Mouse (Mus musculus) neural tube, embryonic 15.5 days (tissue): ENCODE data around the gene Atp8b2. TPM values are rescaled to one million over a fixed set of nuclear protein-coding genes. Genes with fewer than 3 reads are reported as not detected.

Experiments
- ATAC-seq: fragments of 200-750 bp; cut with Nextera tagmentation; 2 replicates; pipeline ENCODE4 v1.8.0; 2017; ENCODE audit warnings: mild to moderate bottlenecking, moderate TSS enrichment, moderate library complexity; ENCODE audit not compliant: low FRiP score
- H3K27ac ChIP-seq: fragments of 300-500 bp; sonication (generic); replicated peaks from 2 replicates; pipeline ENCODE4 v1.5.1; 2015; ENCODE audit warnings: mild to moderate bottlenecking, inconsistent platforms
- H3K27me3 ChIP-seq: fragments of 300-500 bp; sonication (generic); replicated peaks from 2 replicates; pipeline ENCODE4 v1.6.1; 2015; ENCODE audit warnings: inconsistent platforms
- H3K36me3 ChIP-seq: fragments of 300-500 bp; sonication (generic); 2 replicates; pipeline ENCODE4 v1.6.1; 2015; ENCODE audit warnings: inconsistent platforms
- H3K4me1 ChIP-seq: fragments of 300-500 bp; sonication (generic); 2 replicates; pipeline ENCODE4 v1.6.1; 2015; ENCODE audit warnings: inconsistent platforms
- H3K4me2 ChIP-seq: fragments of 300-500 bp; sonication (generic); 2 replicates; pipeline ENCODE4 v1.6.1; 2015; ENCODE audit warnings: inconsistent platforms, mild to moderate bottlenecking, moderate library complexity
- H3K4me3 ChIP-seq: fragments of 300-500 bp; sonication (generic); replicated peaks from 2 replicates; pipeline ENCODE4 v1.5.1; 2015; ENCODE audit warnings: mild to moderate bottlenecking, inconsistent platforms
- H3K9ac ChIP-seq: fragments of 300-500 bp; sonication (generic); replicated peaks from 2 replicates; pipeline ENCODE4 v1.6.1; 2015; ENCODE audit warnings: mild to moderate bottlenecking, inconsistent platforms
- H3K9me3 ChIP-seq: fragments of 300-500 bp; sonication (generic); replicated peaks from 2 replicates; pipeline ENCODE4 v1.6.1; 2016; ENCODE audit warnings: inconsistent platforms
- WGBS: fragments of 180-500 bp; shearing (Covaris S2); methylation state at CpG from one replicate; pipeline ENCODE4 v1.1.7; 2015; ENCODE audit warnings: mixed read lengths; 5-methylcytosine and 5-hydroxymethylcytosine counted together
- microRNA-seq: library from miRNA; unstranded; fragments of <30 nt; microRNA quantifications from one replicate; pipeline ENCODE4, GENCODE M21; 2017
- polyA plus RNA-seq: library from polyadenylated mRNA; unstranded; fragments of >200 nt; fragmentation: Nextera tagmentation; extraction: Ambion mirVana; gene quantifications from 2 replicates; pipeline ENCODE4 v1.2.1, GENCODE M21; 2015

Gene Atp8b2
- polyA plus RNA-seq, 1 experiment from 2014 or later: 11.9 TPM

GRCm38 (mm10) chr3:89898011-89898410 is 65.3 kb downstream of the Atp8b2 start:
- no peak overlapping the region for H3K4me3 ChIP-seq
- 76% methylated on average over 10 of the region's 10 CpGs for WGBS
- no peak for ATAC-seq

DNA sequence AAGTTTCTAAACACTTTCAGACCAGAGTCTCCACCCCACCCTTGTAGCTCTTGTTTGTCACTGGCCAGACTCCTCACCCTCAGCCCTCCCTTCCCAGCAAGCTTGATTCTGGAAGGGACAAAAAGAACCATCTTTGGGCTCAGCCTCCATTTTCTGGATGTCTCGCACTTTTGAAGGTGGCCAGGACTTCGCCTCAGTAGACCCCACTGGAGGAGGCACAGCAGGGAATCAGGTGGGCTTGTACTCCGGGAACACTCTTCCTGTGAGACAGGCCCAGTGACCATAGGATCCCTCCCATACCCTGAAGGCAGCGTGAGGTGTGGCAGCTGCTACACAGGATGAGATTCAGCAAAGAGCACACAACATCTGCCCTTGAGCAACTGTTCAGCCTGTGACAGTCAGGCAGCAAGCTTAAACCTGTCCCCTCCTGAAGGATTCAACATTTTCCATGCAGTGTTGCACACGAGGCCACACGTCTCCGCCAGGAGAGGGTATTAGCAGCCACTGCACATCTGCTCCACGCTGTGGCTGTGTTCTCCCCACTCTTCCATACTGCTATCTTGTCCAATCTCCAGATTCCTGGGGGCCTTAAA is 66.0 kb downstream of the Atp8b2 start:
- Histone ChIP-seq H3K27me3 (no peaks in the 10 kb centered on the region), H3K36me3 (no peaks in the 10 kb centered on the region), H3K9me3 (no peaks in the 10 kb centered on the region), H3K27ac (no peak overlapping the region), H3K4me3 (no peak overlapping the region), H3K9ac (no peak overlapping the region), H3K4me1 (peaks cover 11% of the 10 kb centered on the region), H3K4me2 (no peak overlapping the region)
- ATAC-seq: no peak
- 54% methylated on average over 8 of the region's 8 CpGs for WGBS

More at GRCm38 (mm10) chr3:89898011-89898410, 65.3 kb downstream of the Atp8b2 start:
- H3K4me1 ChIP-seq: peaks cover 11% of the 10 kb centered on the region
- H3K27ac ChIP-seq: no peak overlapping the region
- no peak overlapping the region for H3K4me2 ChIP-seq
- H3K27me3 ChIP-seq: no peaks in the 10 kb centered on the region
- H3K36me3 ChIP-seq: no peaks in the 10 kb centered on the region
- no peaks in the 10 kb centered on the region for H3K9me3 ChIP-seq
- no peak overlapping the region for H3K9ac ChIP-seq

DNA sequence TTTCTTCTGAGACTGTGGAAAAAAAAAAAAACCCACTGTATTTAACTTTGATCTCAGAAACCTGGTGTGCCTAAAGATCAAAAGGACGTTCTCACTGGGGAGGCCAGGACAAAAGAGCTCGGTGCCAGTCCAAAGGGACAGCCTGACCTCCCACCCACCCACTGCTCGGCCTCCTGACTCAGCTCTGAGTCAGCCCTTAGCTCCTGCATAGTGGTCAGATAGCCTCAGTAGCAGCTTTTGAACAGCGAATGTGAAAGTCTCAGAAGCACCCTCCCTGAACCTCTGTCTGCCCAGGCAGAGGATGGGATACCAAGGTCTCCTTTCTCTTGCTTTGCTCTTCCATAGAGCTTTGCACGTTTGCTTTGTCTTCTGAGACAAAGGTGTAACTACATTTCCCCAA is 66.7 kb downstream of the Atp8b2 start:
- no peak overlapping the region for H3K4me2 ChIP-seq
- whole genome bisulfite sequencing: 7% methylated on average over 5 of the region's 5 CpGs
- H3K9ac ChIP-seq: no peak overlapping the region
- ATAC-seq: no peak
- H3K36me3 ChIP-seq: no peaks in the 10 kb centered on the region
- no peak overlapping the region for H3K4me3 ChIP-seq
- H3K4me1 ChIP-seq: peaks cover 11% of the 10 kb centered on the region
- H3K27ac ChIP-seq: no peak overlapping the region
- H3K27me3 ChIP-seq: no peaks in the 10 kb centered on the region
- H3K9me3 ChIP-seq: no peaks in the 10 kb centered on the region

- no peak overlapping the region for H3K27ac ChIP-seq
- peaks cover 5% of the 10 kb centered on the region; the same call in 1 of the 2 replicates for H3K4me1 ChIP-seq
- no peaks in the 10 kb centered on the region for H3K9me3 ChIP-seq
- H3K4me2 ChIP-seq: no peak overlapping the region
- 92% methylated on average over 5 of the region's 5 CpGs for WGBS
- no peaks in the 10 kb centered on the region for H3K27me3 ChIP-seq
- H3K9ac ChIP-seq: no peak overlapping the region
- H3K4me3 ChIP-seq: no peak overlapping the region
- H3K36me3 ChIP-seq: no peaks in the 10 kb centered on the region
- ATAC-seq: no peak
These were observed 70.7 kb downstream of the Atp8b2 start for GRCm38 (mm10) chr3:89892517-89893106.

- Histone ChIP-seq H3K27me3 (no peaks in the 10 kb centered on the region), H3K9ac (no peak overlapping the region), H3K36me3 (no peaks in the 10 kb centered on the region), H3K4me2 (no peak overlapping the region), H3K9me3 (no peaks in the 10 kb centered on the region), H3K27ac (no peak overlapping the region), H3K4me1 (peaks cover 4% of the 10 kb centered on the region; the same call in 1 of the 2 replicates), H3K4me3 (no peak overlapping the region)
- ATAC-seq: no peak
These were observed 71.6 kb downstream of the Atp8b2 start for GRCm38 (mm10) chr3:89891696-89892095.

- Histone ChIP-seq H3K4me2 (no peak overlapping the region), H3K36me3 (no peaks in the 10 kb centered on the region), H3K27ac (no peak overlapping the region), H3K9me3 (no peaks in the 10 kb centered on the region), H3K4me3 (no peak overlapping the region), H3K4me1 (no peaks in the 10 kb centered on the region), H3K9ac (no peak overlapping the region), H3K27me3 (no peaks in the 10 kb centered on the region)
- no peak for ATAC-seq
- WGBS: 70% methylated on average over 8 of the region's 8 CpGs
These were observed 73.4 kb downstream of the Atp8b2 start for GRCm38 (mm10) chr3:89889841-89890430.

Small RNA genes lying within 50 kb of the gene (microRNA-seq; reads per million reads assigned to microRNA genes)
- not detected for gene Mir7669

Other genes starting within 250 kb of the Atp8b2 start
- 22.9 and 24.6 TPM in 2 replicates for gene Adar, start 248.5 kb downstream of the Atp8b2 start, polyA plus RNA-seq
- gene Chrnb2, start 198.9 kb downstream of the Atp8b2 start, polyA plus RNA-seq: 18.9 and 22.5 TPM in 2 replicates
- 10.8 and 11.1 TPM in 2 replicates for gene Ube2q1, start 189.9 kb downstream of the Atp8b2 start, polyA plus RNA-seq
- 1.4 and 2.0 TPM in 2 replicates for gene She, start 132.1 kb downstream of the Atp8b2 start, polyA plus RNA-seq
- gene Il6ra, start 50.3 kb downstream of the Atp8b2 start, polyA plus RNA-seq: 1.2 and 1.5 TPM in 2 replicates
- 105 and 114 TPM in 2 replicates for gene Hax1, start 35.3 kb upstream of the Atp8b2 start, polyA plus RNA-seq
- gene 4933434E20Rik, start 88.1 kb upstream of the Atp8b2 start, polyA plus RNA-seq: 204 and 206 TPM in 2 replicates
- 122 and 129 TPM in 2 replicates for gene Ubap2l, start 89.1 kb upstream of the Atp8b2 start, polyA plus RNA-seq
- gene Tpm3, start 109.1 kb upstream of the Atp8b2 start, polyA plus RNA-seq: 313 and 382 TPM in 2 replicates
- gene Nup210l, start 140.6 kb upstream of the Atp8b2 start, polyA plus RNA-seq: 0.09 and 0.17 TPM in 2 replicates